Mouse (Mus musculus) brain, embryonic 14.5 days (tissue): Measurements from ENCODE around the gene Porcn.

Experiments used
- CTCF ChIP-seq: fragments of 200-500 bp; IDR thresholded peaks from 2 replicates; pipeline ENCODE4 v1.5.1; 2012; ENCODE audit warnings: inconsistent platforms, mild to moderate bottlenecking, moderate library complexity, borderline replicate concordance; ENCODE audit not compliant: insufficient read depth, insufficient read length; ENCODE audit errors: extremely low read depth
- POLR2A ChIP-seq: fragments of 200-500 bp; IDR thresholded peaks from 2 replicates; pipeline ENCODE4 v1.6.1; 2012; ENCODE audit warnings: mild to moderate bottlenecking, inconsistent platforms, borderline replicate concordance; ENCODE audit not compliant: poor library complexity, insufficient read depth, insufficient read length, severe bottlenecking; ENCODE audit errors: extremely low read depth

- TF ChIP-seq CTCF: no peak
- TF ChIP-seq POLR2A: no peak
Observed at GRCm38 (mm10) chrX:8207224-8207623, 899 bp upstream of the Porcn start.
